In the genomic region with DNA sequence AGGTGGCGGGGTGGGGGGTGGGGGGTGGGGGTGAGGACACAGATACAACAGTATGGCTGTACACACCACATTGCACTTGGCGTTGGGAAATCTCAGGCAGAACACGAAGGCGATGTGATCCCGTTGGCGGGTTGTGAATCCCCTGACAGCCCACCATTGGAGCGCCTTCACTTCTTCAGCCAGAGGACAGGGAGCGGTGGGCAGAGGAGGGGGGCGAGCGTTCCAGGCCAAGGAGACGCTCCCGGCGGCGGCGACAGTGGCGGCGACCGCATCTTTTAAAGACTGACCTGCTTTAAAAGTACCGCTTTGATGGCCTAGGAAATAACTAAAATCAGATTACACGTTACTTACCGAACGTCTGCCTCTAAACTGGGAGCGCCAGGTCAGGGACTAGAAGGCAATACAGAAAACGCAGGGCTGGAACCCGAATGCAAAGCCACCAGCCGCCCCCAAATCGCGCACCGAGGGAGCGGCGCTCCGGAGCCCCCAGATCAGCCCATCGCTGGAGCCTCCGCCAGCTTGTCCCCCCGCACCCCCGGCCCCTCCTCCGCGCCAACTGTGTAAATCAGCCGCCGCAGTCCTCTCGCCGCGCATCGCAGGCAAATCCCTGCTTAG, we compare ENCODE assay signal across 8 mouse cellular contexts. TPM values are rescaled to one million over a fixed set of nuclear protein-coding genes. Genes with fewer than 3 reads are reported as not detected.
DNase-seq lines count a peak whose midpoint lies in the region; ATAC-seq lines count a peak whose summit lies in the region.

TSS of gene Slitrk3 (minus strand) at position 607 of the 615 bp plus-strand sequence.

- H3K4me3 ChIP-seq in kidney, embryonic 16.5 days (ENCODE audit: low read length) = peak within 1 kb of the TSS; percentile 52
- H3K4me3 ChIP-seq in hindbrain, embryonic 16.5 days (ENCODE audit: low read length) = peak within 1 kb of the TSS; percentile 76
- peak within 1 kb of the TSS; percentile 37 for H3K4me3 ChIP-seq in liver, embryonic 12.5 days

- 1% methylated on average over 42 of the region's 44 CpGs for WGBS in kidney, embryonic 16.5 days
- under 1% methylated on average over 44 of the region's 44 CpGs for WGBS in hindbrain, embryonic 16.5 days
- 1% methylated on average over 43 of the region's 44 CpGs for WGBS in liver, embryonic 12.5 days (ENCODE audit: insufficient replicate concordance)

- DNase-seq in kidney, adult 18-20 months = no peak
- peak; percentile 69 for DNase-seq in embryo, embryonic 10.5 days (ENCODE audit: low spot score)
- peak; percentile 74 for DNase-seq in right cerebral cortex, postnatal 25 days
- DNase-seq in adrenal gland, postnatal 14 days = no peak

- H3K9me3 ChIP-seq in kidney, embryonic 16.5 days (ENCODE audit: low read length) = no peaks in the 10 kb centered on the region
- no peaks in the 10 kb centered on the region for H3K9me3 ChIP-seq in hindbrain, embryonic 16.5 days (ENCODE audit: control insufficient read depth, low read length)
- H3K9me3 ChIP-seq in liver, embryonic 12.5 days (replicated peaks) = no peaks in the 10 kb centered on the region

- H3K4me2 ChIP-seq in kidney, embryonic 16.5 days (replicated peaks; ENCODE audit: low read depth, low read length) = peak within 1 kb of the TSS; percentile 82
- peak within 1 kb of the TSS; percentile 66 for H3K4me2 ChIP-seq in hindbrain, embryonic 16.5 days (ENCODE audit: low read length)
- H3K4me2 ChIP-seq in liver, embryonic 12.5 days = peak within 1 kb of the TSS; percentile 60

- H3K27ac ChIP-seq in kidney, embryonic 16.5 days (ENCODE audit: low read length) = no peak within 1 kb of the TSS
- peak within 1 kb of the TSS; percentile 92 for H3K27ac ChIP-seq in hindbrain, embryonic 16.5 days (ENCODE audit: low read depth, low read length)
- H3K27ac ChIP-seq in liver, embryonic 12.5 days = no peak within 1 kb of the TSS

- peaks cover 10% of the 10 kb centered on the region for H3K4me1 ChIP-seq in kidney, embryonic 16.5 days (ENCODE audit: insufficient read depth, low read length)
- H3K4me1 ChIP-seq in hindbrain, embryonic 16.5 days (ENCODE audit: control insufficient read depth, insufficient read depth, low read depth, low read length) = no peaks in the 10 kb centered on the region; the same call in 1 of the 2 replicates
- H3K4me1 ChIP-seq in liver, embryonic 12.5 days = 0 out of 2 replicates have a peak, but pooled peaks cover 2% of the 10 kb centered on the region

- H3K9ac ChIP-seq in kidney, embryonic 16.5 days (replicated peaks; ENCODE audit: low read length) = peak within 1 kb of the TSS; percentile 53; the same call in 1 of the 2 replicates
- H3K9ac ChIP-seq in hindbrain, embryonic 16.5 days (ENCODE audit: low read depth, low read length) = peak within 1 kb of the TSS; percentile 73
- H3K9ac ChIP-seq in liver, embryonic 12.5 days = no peak within 1 kb of the TSS

- no peaks in the 10 kb centered on the region for H3K36me3 ChIP-seq in kidney, embryonic 16.5 days (ENCODE audit: insufficient read depth, low read length)
- H3K36me3 ChIP-seq in hindbrain, embryonic 16.5 days (ENCODE audit: control insufficient read depth, insufficient read depth, low read length) = no peaks in the 10 kb centered on the region
- no peaks in the 10 kb centered on the region for H3K36me3 ChIP-seq in liver, embryonic 12.5 days

- H3K27me3 ChIP-seq in kidney, embryonic 16.5 days (ENCODE audit: insufficient read depth, low read length) = peaks cover 44% of the 10 kb centered on the region
- no peaks in the 10 kb centered on the region for H3K27me3 ChIP-seq in hindbrain, embryonic 16.5 days (replicated peaks; ENCODE audit: control insufficient read depth, insufficient read depth, low read length)
- peaks cover 53% of the 10 kb centered on the region for H3K27me3 ChIP-seq in liver, embryonic 12.5 days (replicated peaks)

- peak; percentile 58 for ATAC-seq in kidney, embryonic 16.5 days (ENCODE audit: low FRiP score, low TSS enrichment)
- peak; percentile 74 for ATAC-seq in hindbrain, embryonic 16.5 days
- ATAC-seq in liver, embryonic 12.5 days = no peak
- ATAC-seq in megakaryocyte-erythroid progenitor cell, adult 5-6 weeks (replicated peaks; ENCODE audit: low FRiP score, low TSS enrichment, poor library complexity, severe bottlenecking) = no peak

RNA-seq across cellular contexts. Expression of gene Slitrk3, which starts in this region (rescaled TPM):
- polyA plus RNA-seq in kidney, embryonic 16.5 days (2015; fragmentation: Nextera tagmentation; extraction: Ambion mirVana) = 0.29 TPM in 1 of 2 replicates, not detected in the other
- polyA plus RNA-seq in hindbrain, embryonic 16.5 days (2015; fragmentation: Nextera tagmentation; extraction: Ambion mirVana) = 27.2 and 27.4 TPM in 2 replicates
- 0.05 TPM in 1 of 2 replicates, not detected in the other for polyA plus RNA-seq in liver, embryonic 12.5 days (2016; fragmentation: Nextera tagmentation; extraction: Ambion mirVana)
- not detected in 2 replicates for total RNA-seq in megakaryocyte-erythroid progenitor cell, adult 5-6 weeks (2014; fragmentation: Nextera tagmentation)
- total RNA-seq in megakaryocyte-erythroid progenitor cell, adult 5-6 weeks (2017) = not detected in 2 replicates
- 0.11 TPM in 1 of 2 replicates, not detected in the other for total RNA-seq in adrenal gland, postnatal 14 days (2021)

Comparison
In these comparisons a context has a peak if more than half of its experiments do, and no peak if none do; other contexts are left out.
1. RNA of gene Slitrk3 (polyA plus RNA-seq): 27.2 to 27.4 TPM in hindbrain, embryonic 16.5 days; 0.29 TPM in kidney, embryonic 16.5 days and 0.05 TPM in liver, embryonic 12.5 days; every median in the first group is over 10 times any median in the second.
2. Peak in ATAC-seq, H3K4me3 ChIP-seq, H3K9ac ChIP-seq and H3K4me2 ChIP-seq in kidney, embryonic 16.5 days; RNA of the gene not detected or under 1 TPM.
3. DNase-seq: peak in embryo, embryonic 10.5 days (single experiment) and right cerebral cortex, postnatal 25 days (single experiment); none in kidney, adult 18-20 months (single experiment) and adrenal gland, postnatal 14 days (single experiment).
4. Peak in every context shown above with its lines, with median percentiles within 50 percentile points of each other: H3K4me2 ChIP-seq and H3K4me3 ChIP-seq.